Mouse (Mus musculus) forebrain, embryonic 10.5 days (tissue): ENCODE measurements around the gene Rhd. TPM values are rescaled to one million over a fixed set of nuclear protein-coding genes. Genes with fewer than 3 reads are reported as not detected.
A peak's percentile ranks its signal among the peaks of the same experiment; 100 is the strongest.

Source experiments
- DNase-seq: peaks from one replicate; pipeline ENCODE4 v3.0.0-alpha.2; 2017; ENCODE audit warnings: low spot score; ENCODE audit errors: extremely low spot score
- H3K27ac ChIP-seq: fragments of 300-500 bp; sonication (generic); 2 replicates; pipeline ENCODE4 v1.5.1; 2016; ENCODE audit warnings: mild to moderate bottlenecking
- H3K27me3 ChIP-seq: fragments of 300-500 bp; sonication (generic); 2 replicates; pipeline ENCODE4 v1.6.1; 2016; ENCODE audit warnings: mild to moderate bottlenecking; ENCODE audit not compliant: poor library complexity, severe bottlenecking
- H3K36me3 ChIP-seq: fragments of 300-500 bp; sonication (generic); replicated peaks from 2 replicates; pipeline ENCODE4 v1.6.1; 2016; ENCODE audit warnings: mild to moderate bottlenecking, moderate library complexity
- H3K4me1 ChIP-seq: fragments of 300-500 bp; sonication (generic); 2 replicates; pipeline ENCODE4 v1.6.1; 2016
- H3K4me3 ChIP-seq: fragments of 300-500 bp; sonication (generic); 2 replicates; pipeline ENCODE4 v1.5.1; 2016; ENCODE audit warnings: mild to moderate bottlenecking, moderate library complexity
- H3K9me3 ChIP-seq: fragments of 300-500 bp; sonication (generic); 2 replicates; pipeline ENCODE4 v1.6.1; 2016; ENCODE audit warnings: mild to moderate bottlenecking, moderate library complexity
- WGBS: fragments of 180-500 bp; shearing (Covaris S2); methylation state at CpG from one replicate; pipeline ENCODE4 v1.1.7; 2016; 5-methylcytosine and 5-hydroxymethylcytosine counted together
- polyA plus RNA-seq: library from polyadenylated mRNA; unstranded; fragments of >200 nt; fragmentation: Nextera tagmentation; extraction: Ambion mirVana; gene quantifications from 2 replicates; pipeline ENCODE4 v1.2.1, GENCODE M21; 2016

Gene Rhd
- polyA plus RNA-seq, 1 experiment from 2014 or later = 14.5 TPM

GRCm38 (mm10) chr4:134917194-134917593, 52.9 kb downstream of the Rhd start:
- peaks cover 8% of the 10 kb centered on the region for H3K36me3 ChIP-seq
- no peak overlapping the region for H3K4me3 ChIP-seq
- no peaks in the 10 kb centered on the region for H3K9me3 ChIP-seq
- H3K27me3 ChIP-seq = no peaks in the 10 kb centered on the region
- H3K27ac ChIP-seq = no peak overlapping the region
- H3K4me1 ChIP-seq = peaks cover 25% of the 10 kb centered on the region
- DNase-seq = no peak
- 74% methylated on average over 3 of the region's 3 CpGs for WGBS

GRCm38 (mm10) chr4:134918381-134918780, 54.0 kb downstream of the Rhd start:
- H3K27me3 ChIP-seq = no peaks in the 10 kb centered on the region
- 78% methylated on average over 7 of the region's 7 CpGs for WGBS

GRCm38 (mm10) chr4:134919733-134920540, 55.6 kb downstream of the Rhd start:
- DNase-seq = no peak
- H3K9me3 ChIP-seq = no peaks in the 10 kb centered on the region
- H3K4me1 ChIP-seq = peaks cover 22% of the 10 kb centered on the region
- H3K27me3 ChIP-seq = no peaks in the 10 kb centered on the region
- peaks cover 9% of the 10 kb centered on the region for H3K36me3 ChIP-seq
- H3K27ac ChIP-seq = no peak overlapping the region
- no peak overlapping the region for H3K4me3 ChIP-seq
- WGBS = 43% methylated on average over 12 of the region's 12 CpGs

More at GRCm38 (mm10) chr4:134918381-134918780, 54.0 kb downstream of the Rhd start:
- H3K4me1 ChIP-seq = peaks cover 29% of the 10 kb centered on the region
- H3K27ac ChIP-seq = no peak overlapping the region
- no peaks in the 10 kb centered on the region for H3K9me3 ChIP-seq
- DNase-seq = no peak
- H3K36me3 ChIP-seq = no peaks in the 10 kb centered on the region
- no peak overlapping the region for H3K4me3 ChIP-seq

GRCm38 (mm10) chr4:134920631-134921030, 56.3 kb downstream of the Rhd start:
- Histone ChIP-seq H3K4me1 (peaks cover 23% of the 10 kb centered on the region), H3K27ac (no peak overlapping the region), H3K36me3 (peaks cover 16% of the 10 kb centered on the region), H3K27me3 (no peaks in the 10 kb centered on the region), H3K4me3 (no peak overlapping the region), H3K9me3 (no peaks in the 10 kb centered on the region)
- 93% methylated on average over 6 of the region's 6 CpGs for WGBS
- no peak for DNase-seq

GRCm38 (mm10) chr4:134921703-134922102, 57.4 kb downstream of the Rhd start:
- H3K27ac ChIP-seq = no peak overlapping the region
- no peaks in the 10 kb centered on the region for H3K27me3 ChIP-seq
- DNase-seq = no peak
- WGBS = 92% methylated on average over 4 of the region's 4 CpGs
- peaks cover 27% of the 10 kb centered on the region for H3K36me3 ChIP-seq
- H3K4me1 ChIP-seq = peaks cover 30% of the 10 kb centered on the region
- no peaks in the 10 kb centered on the region for H3K9me3 ChIP-seq
- H3K4me3 ChIP-seq = no peak overlapping the region

- peak overlapping the region; percentile 97 for H3K27ac ChIP-seq
Observed at GRCm38 (mm10) chr4:134922111-134922924, 58.0 kb downstream of the Rhd start.

GRCm38 (mm10) chr4:134922925-134923244, 58.5 kb downstream of the Rhd start:
- under 1% methylated on average over 13 of the region's 13 CpGs for WGBS
- DNase-seq = peak; percentile 67
- H3K4me1 ChIP-seq = peaks cover 30% of the 10 kb centered on the region

More at GRCm38 (mm10) chr4:134922111-134922924, 58.0 kb downstream of the Rhd start:
- no peaks in the 10 kb centered on the region for H3K9me3 ChIP-seq
- no peak for DNase-seq
- WGBS = 63% methylated on average over 10 of the region's 10 CpGs
- no peaks in the 10 kb centered on the region for H3K27me3 ChIP-seq
- peaks cover 33% of the 10 kb centered on the region for H3K36me3 ChIP-seq
- H3K4me1 ChIP-seq = peaks cover 30% of the 10 kb centered on the region
- H3K4me3 ChIP-seq = peak overlapping the region; percentile 100

GRCm38 (mm10) chr4:134923258-134924018, 59.1 kb downstream of the Rhd start, which contains the start of gene Rsrp1:
TSS of gene Rsrp1 (plus strand) at chr4:134923592.
- H3K27me3 ChIP-seq = no peaks in the 10 kb centered on the region
- WGBS = under 1% methylated on average over 64 of the region's 64 CpGs
- peaks cover 44% of the 10 kb centered on the region for H3K36me3 ChIP-seq
- H3K9me3 ChIP-seq = no peaks in the 10 kb centered on the region
- H3K27ac ChIP-seq = peak within 1 kb of the TSS; percentile 97
- peak within 1 kb of the TSS; percentile 100 for H3K4me3 ChIP-seq
- peak; percentile 97 for DNase-seq
- H3K4me1 ChIP-seq = peaks cover 30% of the 10 kb centered on the region

More at GRCm38 (mm10) chr4:134922925-134923244, 58.5 kb downstream of the Rhd start:
- peaks cover 38% of the 10 kb centered on the region for H3K36me3 ChIP-seq
- H3K4me3 ChIP-seq = peak overlapping the region; percentile 100
- peak overlapping the region; percentile 97 for H3K27ac ChIP-seq
- no peaks in the 10 kb centered on the region for H3K9me3 ChIP-seq
- no peaks in the 10 kb centered on the region for H3K27me3 ChIP-seq

- H3K27me3 ChIP-seq = no peaks in the 10 kb centered on the region
- DNase-seq = peak; percentile 49
- H3K27ac ChIP-seq = peak overlapping the region; percentile 97
Observed at GRCm38 (mm10) chr4:134924019-134924741, 59.8 kb downstream of the Rhd start.

GRCm38 (mm10) chr4:134925206-134925605, 60.9 kb downstream of the Rhd start:
- WGBS = 90% methylated on average over 8 of the region's 8 CpGs

More at GRCm38 (mm10) chr4:134924019-134924741, 59.8 kb downstream of the Rhd start:
- Histone ChIP-seq H3K4me3 (peak overlapping the region; percentile 100), H3K36me3 (peaks cover 47% of the 10 kb centered on the region), H3K4me1 (peaks cover 30% of the 10 kb centered on the region), H3K9me3 (no peaks in the 10 kb centered on the region)
- under 1% methylated on average over 75 of the region's 75 CpGs for WGBS

GRCm38 (mm10) chr4:134927815-134928463, 63.6 kb downstream of the Rhd start:
- no peaks in the 10 kb centered on the region for H3K27me3 ChIP-seq
- H3K4me3 ChIP-seq = no peak overlapping the region
- no peak for DNase-seq
- WGBS = 77% methylated on average over 5 of the region's 5 CpGs
- no peak overlapping the region for H3K27ac ChIP-seq
- no peaks in the 10 kb centered on the region for H3K9me3 ChIP-seq
- peaks cover 46% of the 10 kb centered on the region for H3K4me1 ChIP-seq
- H3K36me3 ChIP-seq = peaks cover 54% of the 10 kb centered on the region

More at GRCm38 (mm10) chr4:134925206-134925605, 60.9 kb downstream of the Rhd start:
- peaks cover 47% of the 10 kb centered on the region for H3K36me3 ChIP-seq
- no peak overlapping the region for H3K27ac ChIP-seq
- peak overlapping the region; percentile 100 for H3K4me3 ChIP-seq
- no peak for DNase-seq
- peaks cover 34% of the 10 kb centered on the region for H3K4me1 ChIP-seq
- no peaks in the 10 kb centered on the region for H3K9me3 ChIP-seq
- H3K27me3 ChIP-seq = no peaks in the 10 kb centered on the region
